ENCODE assay signal across 18 mouse cellular contexts in the genomic region with DNA sequence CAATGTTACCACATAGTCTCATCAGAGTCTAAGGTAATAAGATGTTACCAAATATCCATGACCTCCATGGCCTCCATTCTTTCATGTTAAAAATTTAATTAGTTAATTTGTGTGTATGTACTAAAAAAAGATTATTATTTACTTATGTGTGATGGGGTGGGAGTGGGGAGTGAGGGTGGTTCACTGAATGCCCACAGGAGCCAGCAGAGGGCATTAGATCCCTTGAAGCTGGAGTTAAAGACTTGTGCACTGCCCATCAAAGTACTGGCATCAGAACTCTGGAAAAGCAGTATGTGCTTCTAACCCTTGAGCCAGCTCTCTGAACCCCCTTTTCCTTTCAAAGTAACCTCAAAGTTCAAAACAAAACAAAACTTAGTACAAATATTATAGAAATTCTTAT. TPM values are rescaled to one million over a fixed set of nuclear protein-coding genes. Genes with fewer than 3 reads are reported as not detected.
DNase-seq lines count a peak whose midpoint lies in the region; ATAC-seq and TF ChIP-seq lines count a peak whose summit lies in the region.
"Had no signal": no experiment of that assay in that cellular context is flagged by ENCODE, and none has a peak within 500 bp of the region (broad histone marks: within the 10 kb centered on the region; RNA-seq: fewer than 3 reads in every experiment).

No protein-coding gene starts in this region.

- H3K4me2 ChIP-seq in forebrain, embryonic 14.5 days (ENCODE audit: low read length), result no peak overlapping the region
- no peak overlapping the region for H3K4me2 ChIP-seq in forebrain, embryonic 11.5 days (ENCODE audit: low read depth, low read length, severe bottlenecking)
- H3K4me2 ChIP-seq in midbrain, postnatal 0 days (ENCODE audit: low read depth, low read length, poor library complexity, severe bottlenecking), result no peak overlapping the region
- H3K4me2 ChIP-seq in midbrain, embryonic 13.5 days (replicated peaks), result no peak overlapping the region
- H3K4me2 ChIP-seq: embryonic facial prominence, embryonic 13.5 days; intestine, embryonic 15.5 days; liver, embryonic 13.5 days; neural tube, embryonic 15.5 days; stomach, embryonic 15.5 days had no signal

- no peaks in the 10 kb centered on the region for H3K9me3 ChIP-seq in forebrain, embryonic 14.5 days (replicated peaks; ENCODE audit: control insufficient read depth, low read length)
- H3K9me3 ChIP-seq in forebrain, embryonic 11.5 days (ENCODE audit: control insufficient read depth, low read length), result no peaks in the 10 kb centered on the region
- H3K9me3 ChIP-seq in midbrain, postnatal 0 days (ENCODE audit: low read length), result no peaks in the 10 kb centered on the region
- H3K9me3 ChIP-seq in midbrain, embryonic 13.5 days, result no peaks in the 10 kb centered on the region
- H3K9me3 ChIP-seq: embryonic facial prominence, embryonic 13.5 days; intestine, embryonic 15.5 days; liver, embryonic 13.5 days; neural tube, embryonic 15.5 days; stomach, embryonic 15.5 days had no signal

- ATAC-seq in forebrain, embryonic 14.5 days, result no peak
- no peak for ATAC-seq in forebrain, embryonic 11.5 days (replicated peaks; ENCODE audit: low FRiP score)
- ATAC-seq in midbrain, postnatal 0 days (ENCODE audit: low FRiP score), result no peak
- no peak for ATAC-seq in midbrain, embryonic 13.5 days
- ATAC-seq: activated CD4-positive, CD25-positive, alpha-beta regulatory T cell, adult 4 months; intestine, embryonic 15.5 days had no signal

- H3K4me1 ChIP-seq in forebrain, embryonic 14.5 days (ENCODE audit: control insufficient read depth, insufficient read depth, low read length), result no peaks in the 10 kb centered on the region
- no peaks in the 10 kb centered on the region for H3K4me1 ChIP-seq in forebrain, embryonic 11.5 days (replicated peaks; ENCODE audit: control insufficient read depth, insufficient read depth, low read length)
- H3K4me1 ChIP-seq in midbrain, postnatal 0 days (ENCODE audit: insufficient read depth, low read length), result no peaks in the 10 kb centered on the region
- no peaks in the 10 kb centered on the region for H3K4me1 ChIP-seq in midbrain, embryonic 13.5 days (replicated peaks)
- H3K4me1 ChIP-seq: embryonic facial prominence, embryonic 13.5 days; intestine, embryonic 15.5 days; liver, embryonic 13.5 days; neural tube, embryonic 15.5 days; stomach, embryonic 15.5 days had no signal

- H3K9ac ChIP-seq in forebrain, embryonic 14.5 days (ENCODE audit: low read length), result no peak overlapping the region
- no peak overlapping the region for H3K9ac ChIP-seq in forebrain, embryonic 11.5 days (ENCODE audit: low read length)
- no peak overlapping the region for H3K9ac ChIP-seq in midbrain, postnatal 0 days (replicated peaks; ENCODE audit: low read length, poor library complexity, severe bottlenecking)
- H3K9ac ChIP-seq in midbrain, embryonic 13.5 days (replicated peaks), result no peak overlapping the region
- H3K9ac ChIP-seq: embryonic facial prominence, embryonic 13.5 days; intestine, embryonic 15.5 days; liver, embryonic 13.5 days; neural tube, embryonic 15.5 days; stomach, embryonic 15.5 days had no signal

- DNase-seq in forebrain, embryonic 14.5 days (ENCODE audit: low spot score), result peak; percentile 20
- DNase-seq in forebrain, embryonic 11.5 days (ENCODE audit: low spot score), result no peak
- no peak for DNase-seq in layer of hippocampus, adult 2 months (ENCODE audit: low spot score in 2 of 2)
- DNase-seq in layer of hippocampus, postnatal 36 days, result no peak
- peak; percentile 14 for DNase-seq in midbrain, postnatal 0 days (ENCODE audit: low spot score)
- no peak for DNase-seq in thymus, postnatal 4 days
- no peak for DNase-seq in adrenal gland, postnatal 14 days
- DNase-seq: B cell, adult 2 months; cerebellum, adult 11-12 months; left cerebral cortex, postnatal 4 days; liver, embryonic 13.5 days; thymus, postnatal 25 days had no signal

- H3K4me3 ChIP-seq in forebrain, embryonic 14.5 days (ENCODE audit: low read depth, low read length), result no peak overlapping the region
- H3K4me3 ChIP-seq in forebrain, embryonic 11.5 days (ENCODE audit: low read depth, low read length), result no peak overlapping the region
- H3K4me3 ChIP-seq in layer of hippocampus, adult 2 months, result no peak overlapping the region
- no peak overlapping the region for H3K4me3 ChIP-seq in midbrain, postnatal 0 days (ENCODE audit: low read depth, low read length)
- no peak overlapping the region for H3K4me3 ChIP-seq in midbrain, embryonic 13.5 days (replicated peaks)
- H3K4me3 ChIP-seq: embryonic facial prominence, embryonic 13.5 days; intestine, embryonic 15.5 days; liver, embryonic 13.5 days; neural tube, embryonic 15.5 days; stomach, embryonic 15.5 days had no signal

- H3K27ac ChIP-seq in forebrain, embryonic 14.5 days (ENCODE audit: low read depth, low read length), result no peak overlapping the region
- H3K27ac ChIP-seq in forebrain, embryonic 11.5 days (ENCODE audit: low read depth, low read length), result no peak overlapping the region
- no peak overlapping the region for H3K27ac ChIP-seq in layer of hippocampus, adult 2 months
- H3K27ac ChIP-seq in midbrain, postnatal 0 days (ENCODE audit: low read depth, low read length), result no peak overlapping the region
- H3K27ac ChIP-seq in midbrain, embryonic 13.5 days, result no peak overlapping the region
- H3K27ac ChIP-seq: embryonic facial prominence, embryonic 13.5 days; intestine, embryonic 15.5 days; liver, embryonic 13.5 days; neural tube, embryonic 15.5 days; stomach, embryonic 15.5 days had no signal

- peaks cover 23% of the 10 kb centered on the region; the same call in 1 of the 2 replicates for H3K36me3 ChIP-seq in forebrain, embryonic 14.5 days (ENCODE audit: control insufficient read depth, insufficient read depth, low read length)
- no peaks in the 10 kb centered on the region for H3K36me3 ChIP-seq in forebrain, embryonic 11.5 days (ENCODE audit: control insufficient read depth, insufficient read depth, low read length)
- H3K36me3 ChIP-seq in midbrain, postnatal 0 days (ENCODE audit: insufficient read depth, low read length), result peaks cover 10% of the 10 kb centered on the region
- peaks cover 35% of the 10 kb centered on the region for H3K36me3 ChIP-seq in midbrain, embryonic 13.5 days
- H3K36me3 ChIP-seq: liver, embryonic 13.5 days had no signal

- no peaks in the 10 kb centered on the region for H3K27me3 ChIP-seq in forebrain, embryonic 14.5 days (replicated peaks; ENCODE audit: control insufficient read depth, insufficient read depth, low read length)
- H3K27me3 ChIP-seq in forebrain, embryonic 11.5 days (ENCODE audit: control insufficient read depth, insufficient read depth, low read length), result no peaks in the 10 kb centered on the region
- no peaks in the 10 kb centered on the region for H3K27me3 ChIP-seq in midbrain, postnatal 0 days (ENCODE audit: insufficient read depth, low read length)
- no peaks in the 10 kb centered on the region for H3K27me3 ChIP-seq in midbrain, embryonic 13.5 days
- H3K27me3 ChIP-seq: embryonic facial prominence, embryonic 13.5 days; intestine, embryonic 15.5 days; liver, embryonic 13.5 days; neural tube, embryonic 15.5 days; stomach, embryonic 15.5 days had no signal

- TF ChIP-seq CTCF in layer of hippocampus, adult 2 months (conservative IDR thresholded peaks at IDR 0.05), result peak; percentile 65
- TF ChIP-seq CTCF in midbrain, postnatal 0 days (IDR thresholded peaks at IDR 0.05), result peak; percentile 52

RNA-seq across cellular contexts. Expression of gene Prkar2a, which starts 39.9 kb away (rescaled TPM):
- polyA plus RNA-seq in forebrain, embryonic 14.5 days (2014; fragmentation: Nextera tagmentation; extraction: Ambion mirVana), result 32.4 and 39.1 TPM in 2 replicates
- 54.1 and 56.8 TPM in 2 replicates for polyA plus RNA-seq in forebrain, embryonic 11.5 days (2014; fragmentation: Nextera tagmentation; extraction: Ambion mirVana)
- total RNA-seq in layer of hippocampus, adult 2 months (2021), result 10 to 100 TPM; 43.4 to 45.5 TPM
- 10 to 100 TPM; 41.4 to 48.1 TPM for total RNA-seq in layer of hippocampus, postnatal 36 days (2021)
- 107 and 137 TPM in 2 replicates for total RNA-seq in midbrain, postnatal 0 days (2014; rRNA removed)
- polyA plus RNA-seq in midbrain, postnatal 0 days (2015; fragmentation: Nextera tagmentation; extraction: Ambion mirVana), result 44.8 and 49.7 TPM in 2 replicates
- polyA plus RNA-seq in midbrain, embryonic 13.5 days (2015; fragmentation: Nextera tagmentation; extraction: Ambion mirVana), result 49.3 and 54.0 TPM in 2 replicates
- 36.3 and 37.4 TPM in 2 replicates for total RNA-seq in adrenal gland, postnatal 14 days (2021)

RNA-seq across cellular contexts. Expression of gene Ip6k2, which starts 54.5 kb away (rescaled TPM):
- polyA plus RNA-seq in forebrain, embryonic 14.5 days (2014; fragmentation: Nextera tagmentation; extraction: Ambion mirVana), result 217 and 221 TPM in 2 replicates
- 96.6 and 108 TPM in 2 replicates for polyA plus RNA-seq in forebrain, embryonic 11.5 days (2014; fragmentation: Nextera tagmentation; extraction: Ambion mirVana)
- total RNA-seq in layer of hippocampus, adult 2 months (2021), result 100 to 1,000 TPM; 249 to 251 TPM
- total RNA-seq in layer of hippocampus, postnatal 36 days (2021), result 100 to 1,000 TPM; 233 to 259 TPM
- total RNA-seq in midbrain, postnatal 0 days (2014; rRNA removed), result 126 and 138 TPM in 2 replicates
- polyA plus RNA-seq in midbrain, postnatal 0 days (2015; fragmentation: Nextera tagmentation; extraction: Ambion mirVana), result 228 and 230 TPM in 2 replicates
- polyA plus RNA-seq in midbrain, embryonic 13.5 days (2015; fragmentation: Nextera tagmentation; extraction: Ambion mirVana), result 217 and 238 TPM in 2 replicates
- 71.0 and 78.2 TPM in 2 replicates for total RNA-seq in adrenal gland, postnatal 14 days (2021)

Comparison
In these comparisons a context has a peak if more than half of its experiments do, and no peak if none do; other contexts are left out.
1. DNase-seq: peak in forebrain, embryonic 14.5 days (single experiment) and midbrain, postnatal 0 days (single experiment); none in forebrain, embryonic 11.5 days (single experiment), layer of hippocampus, adult 2 months (0 of 2), layer of hippocampus, postnatal 36 days (0 of 2), thymus, postnatal 4 days (single experiment) and adrenal gland, postnatal 14 days (single experiment).